ENCODE assay signal across 8 mouse cellular contexts in genomic region chr7:6362268-6363046, GRCm38 (mm10). TPM values are rescaled to one million over a fixed set of nuclear protein-coding genes. Genes with fewer than 3 reads are reported as not detected.
A peak's percentile ranks its signal among the peaks of the same experiment; 100 is the strongest.
DNase-seq lines count a peak whose midpoint lies in the region; ATAC-seq and TF ChIP-seq lines count a peak whose summit lies in the region.

No protein-coding gene starts in this region.

- ATAC-seq in common myeloid progenitor, adult 5-6 weeks (replicated peaks; ENCODE audit: low read depth, poor library complexity, severe bottlenecking): peak; percentile 77
- ATAC-seq in hindbrain, postnatal 0 days: peak; percentile 94
- peak; percentile 77 for ATAC-seq in megakaryocyte, adult 5-6 weeks (ENCODE audit: poor library complexity, severe bottlenecking)

- no peaks in the 10 kb centered on the region for H3K27me3 ChIP-seq in hindbrain, postnatal 0 days (ENCODE audit: insufficient read depth, low read length)

- H3K27ac ChIP-seq in gastrocnemius, adult 2 months: peak overlapping the region; percentile 92
- H3K27ac ChIP-seq in hindbrain, postnatal 0 days: peak overlapping the region; percentile 90
- H3K27ac ChIP-seq in left cerebral cortex, adult 2 months: peak overlapping the region; percentile 70

- peak overlapping the region; percentile 70 for H3K4me2 ChIP-seq in hindbrain, postnatal 0 days (ENCODE audit: low read depth, low read length)

- intact Hi-C loops in gastrocnemius, adult 2 months (cut with DNase I): loop anchor here (2.0 to 10.0 kb wide), 6 partner anchors 20 to 555 kb away; partner anchors contain the start of genes Gm20715, Zfp28, Zfp667 and Zim1
- intact Hi-C loops in left cerebral cortex, adult 2 months (cut with DNase I): loop anchor here (2.0 to 10.0 kb wide), 6 partner anchors 20 to 935 kb away; partner anchors contain the start of genes Zfp28 and Zfp444

- no peaks in the 10 kb centered on the region for H3K9me3 ChIP-seq in hindbrain, postnatal 0 days (ENCODE audit: low read length)

- no peaks in the 10 kb centered on the region for H3K36me3 ChIP-seq in hindbrain, postnatal 0 days (ENCODE audit: insufficient read depth, low read length)

- no peaks in the 10 kb centered on the region for H3K4me1 ChIP-seq in hindbrain, postnatal 0 days (ENCODE audit: insufficient read depth, low read length)

- WGBS in hindbrain, postnatal 0 days: 1% methylated on average over 38 of the region's 38 CpGs

- H3K4me3 ChIP-seq in gastrocnemius, adult 2 months: peak overlapping the region; percentile 81
- peak overlapping the region; percentile 47 for H3K4me3 ChIP-seq in hindbrain, postnatal 0 days (ENCODE audit: low read length)
- H3K4me3 ChIP-seq in left cerebral cortex, adult 2 months: peak overlapping the region; percentile 61

- no peak for TF ChIP-seq CTCF in gastrocnemius, adult 2 months (IDR thresholded peaks at IDR 0.05)
- TF ChIP-seq CTCF in hindbrain, postnatal 0 days (IDR thresholded peaks at IDR 0.05; ENCODE audit: low read depth): no peak
- no peak for TF ChIP-seq CTCF in left cerebral cortex, adult 2 months (IDR thresholded peaks at IDR 0.05)

- peak overlapping the region; percentile 57 for H3K9ac ChIP-seq in hindbrain, postnatal 0 days (replicated peaks; ENCODE audit: low read length)

- DNase-seq in ZHBTc4 (ENCODE audit: low read depth, low spot score): peak; percentile 99
- DNase-seq in gastrocnemius, adult 2 months: peak; percentile 98
- DNase-seq in hindbrain, postnatal 0 days (ENCODE audit: low spot score): peak; percentile 98
- DNase-seq in left cerebral cortex, adult 2 months (ENCODE audit: extremely low spot score in 1 of 2, low spot score in 2 of 2): peak; percentile 96 to 98
- DNase-seq in right cerebral cortex, adult 2 months (ENCODE audit: low spot score in 2 of 2): peak; percentile 96 to 98
- DNase-seq in urinary bladder, postnatal 14 days (ENCODE audit: low spot score): peak; percentile 99

RNA-seq across cellular contexts. Expression of gene Zfp78, which starts 0.6 kb away (rescaled TPM):
- total RNA-seq in common myeloid progenitor, adult 5-6 weeks (2017): 7.7 and 8.2 TPM in 2 replicates
- total RNA-seq in gastrocnemius, adult 2 months (2021): 1 to 10 TPM; 2.1 to 2.4 TPM
- total RNA-seq in hindbrain, postnatal 0 days (2014; rRNA removed): 1.3 and 2.6 TPM in 2 replicates
- 1.8 and 2.8 TPM in 2 replicates for polyA plus RNA-seq in hindbrain, postnatal 0 days (2015; fragmentation: Nextera tagmentation; extraction: Ambion mirVana)
- total RNA-seq in left cerebral cortex, adult 2 months (2021): 1 to 10 TPM; 4.5 to 4.7 TPM
- 2.9 and 4.3 TPM in 2 replicates for total RNA-seq in megakaryocyte, adult 5-6 weeks (2015)
- 2.0 and 5.1 TPM in 2 replicates for total RNA-seq in megakaryocyte, adult 5-6 weeks (2017)

RNA-seq across cellular contexts. Expression of gene Gm3854, which starts 18.9 kb away (rescaled TPM):
- 0.39 and 1.2 TPM in 2 replicates for total RNA-seq in common myeloid progenitor, adult 5-6 weeks (2017)
- under 1 TPM; 0.45 to 0.51 TPM for total RNA-seq in gastrocnemius, adult 2 months (2021)
- total RNA-seq in hindbrain, postnatal 0 days (2014; rRNA removed): 2.7 and 3.1 TPM in 2 replicates
- polyA plus RNA-seq in hindbrain, postnatal 0 days (2015; fragmentation: Nextera tagmentation; extraction: Ambion mirVana): 4.6 and 5.0 TPM in 2 replicates
- total RNA-seq in left cerebral cortex, adult 2 months (2021): 1 to 10 TPM; 6.0 to 6.8 TPM
- 0.13 and 0.21 TPM in 2 replicates for total RNA-seq in megakaryocyte, adult 5-6 weeks (2015)
- total RNA-seq in megakaryocyte, adult 5-6 weeks (2017): not detected in 2 replicates

RNA-seq across cellular contexts. Expression of gene Zfp28, which starts 20.6 kb away (rescaled TPM):
- 1.4 and 2.1 TPM in 2 replicates for total RNA-seq in common myeloid progenitor, adult 5-6 weeks (2017)
- total RNA-seq in gastrocnemius, adult 2 months (2021): 1 to 10 TPM in 1 of 2 experiments, under 1 TPM in 1; 0.75 to 1.2 TPM
- 6.2 and 11.2 TPM in 2 replicates for total RNA-seq in hindbrain, postnatal 0 days (2014; rRNA removed)
- polyA plus RNA-seq in hindbrain, postnatal 0 days (2015; fragmentation: Nextera tagmentation; extraction: Ambion mirVana): 18.1 and 18.2 TPM in 2 replicates
- total RNA-seq in left cerebral cortex, adult 2 months (2021): 1 to 10 TPM; 5.2 to 7.4 TPM
- 1.5 and 2.5 TPM in 2 replicates for total RNA-seq in megakaryocyte, adult 5-6 weeks (2015)
- total RNA-seq in megakaryocyte, adult 5-6 weeks (2017): 0.73 and 0.81 TPM in 2 replicates

RNA-seq across cellular contexts. Expression of gene Zfp583, which starts 31.4 kb away (rescaled TPM):
- 3.1 and 3.7 TPM in 2 replicates for total RNA-seq in common myeloid progenitor, adult 5-6 weeks (2017)
- 1 to 10 TPM in 1 of 2 experiments, under 1 TPM in 1; 0.31 to 1.2 TPM for total RNA-seq in gastrocnemius, adult 2 months (2021)
- 5.8 and 9.5 TPM in 2 replicates for total RNA-seq in hindbrain, postnatal 0 days (2014; rRNA removed)
- 15.0 and 17.6 TPM in 2 replicates for polyA plus RNA-seq in hindbrain, postnatal 0 days (2015; fragmentation: Nextera tagmentation; extraction: Ambion mirVana)
- total RNA-seq in left cerebral cortex, adult 2 months (2021): 10 to 100 TPM; 11.6 to 13.8 TPM
- 0.96 and 1.3 TPM in 2 replicates for total RNA-seq in megakaryocyte, adult 5-6 weeks (2015)
- 0.88 and 1.8 TPM in 2 replicates for total RNA-seq in megakaryocyte, adult 5-6 weeks (2017)

RNA-seq across cellular contexts. Expression of gene Smim17, which starts 36.1 kb away (rescaled TPM):
- total RNA-seq in common myeloid progenitor, adult 5-6 weeks (2017): not detected in 2 replicates
- total RNA-seq in gastrocnemius, adult 2 months (2021): under 1 TPM; 0.45 to 0.77 TPM
- total RNA-seq in hindbrain, postnatal 0 days (2014; rRNA removed): 16.9 and 18.2 TPM in 2 replicates
- 6.2 and 7.7 TPM in 2 replicates for polyA plus RNA-seq in hindbrain, postnatal 0 days (2015; fragmentation: Nextera tagmentation; extraction: Ambion mirVana)
- total RNA-seq in left cerebral cortex, adult 2 months (2021): 10 to 100 TPM; 15.4 to 17.0 TPM
- total RNA-seq in megakaryocyte, adult 5-6 weeks (2015): not detected in 2 replicates
- total RNA-seq in megakaryocyte, adult 5-6 weeks (2017): not detected in 2 replicates

Comparison
In these comparisons a context has a peak if more than half of its experiments do, and no peak if none do; other contexts are left out.
1. Peak in every context shown above with its lines: DNase-seq, ATAC-seq, H3K4me3 ChIP-seq and H3K27ac ChIP-seq.